In the genomic region with DNA sequence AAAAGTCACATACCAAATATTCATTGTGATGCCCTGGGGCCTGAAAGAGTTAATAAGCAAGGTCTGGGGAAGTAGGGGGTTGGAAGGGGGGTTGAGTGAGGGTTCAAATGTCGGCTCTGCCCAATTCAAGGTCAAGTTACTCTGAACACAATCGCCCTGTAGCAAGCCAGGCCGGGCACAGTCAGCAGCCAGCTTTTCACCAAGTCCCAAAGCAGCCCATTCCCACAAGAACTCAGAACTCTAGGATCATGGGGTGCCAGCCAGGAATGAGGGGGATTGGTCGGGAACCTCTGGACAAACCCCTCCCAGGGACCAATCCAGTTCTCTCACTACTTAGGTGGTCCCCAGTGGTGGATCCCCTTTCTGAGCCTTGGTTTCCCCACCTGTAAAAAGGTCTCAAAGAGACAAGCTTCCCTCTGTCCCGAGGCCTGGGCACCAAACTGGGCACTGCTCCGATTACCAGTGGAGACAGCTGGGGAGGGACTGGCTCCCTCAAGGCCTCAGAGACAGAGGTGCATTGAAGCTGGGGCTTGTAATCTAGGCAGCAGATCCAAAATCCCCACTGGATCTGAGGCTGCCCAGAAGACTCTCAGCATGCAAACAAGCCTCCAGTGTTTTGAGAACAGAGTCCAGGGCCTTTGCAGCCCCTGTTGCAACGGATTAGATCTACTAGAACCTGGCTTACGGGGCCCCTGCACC, we compare ENCODE assay signal across 10 mouse cellular contexts. TPM values are rescaled to one million over a fixed set of nuclear protein-coding genes. Genes with fewer than 3 reads are reported as not detected.
DNase-seq lines count a peak whose midpoint lies in the region; ATAC-seq and TF ChIP-seq lines count a peak whose summit lies in the region.
"Had no signal": no experiment of that assay in that cellular context is flagged by ENCODE, and none has a peak within 500 bp of the region (broad histone marks: within the 10 kb centered on the region; RNA-seq: fewer than 3 reads in every experiment).

No protein-coding gene starts in this region.

- intact Hi-C loops in gastrocnemius, adult 2 months (cut with DNase I), result no loop called here

- peak overlapping the region; percentile 97 for H3K27ac ChIP-seq in gastrocnemius, adult 2 months
- no peak overlapping the region for H3K27ac ChIP-seq in midbrain, embryonic 11.5 days (ENCODE audit: low read depth, low read length)
- H3K27ac ChIP-seq in midbrain, embryonic 13.5 days, result no peak overlapping the region
- H3K27ac ChIP-seq in stomach, embryonic 15.5 days, result peak overlapping the region; percentile 87
- H3K27ac ChIP-seq: midbrain, embryonic 12.5 days had no signal

- H3K27me3 ChIP-seq in midbrain, embryonic 11.5 days (ENCODE audit: control insufficient read depth, insufficient read depth, low read length), result peaks cover 4% of the 10 kb centered on the region
- peaks cover 10% of the 10 kb centered on the region for H3K27me3 ChIP-seq in midbrain, embryonic 13.5 days
- no peaks in the 10 kb centered on the region for H3K27me3 ChIP-seq in stomach, embryonic 15.5 days (replicated peaks)

- DNase-seq in gastrocnemius, adult 2 months, result peak; percentile 70
- no peak for DNase-seq in gastrocnemius, postnatal 4 days (ENCODE audit: low spot score in 2 of 2)
- peak; percentile 72 for DNase-seq in midbrain, embryonic 11.5 days (ENCODE audit: low spot score, missing footprints)
- DNase-seq in kidney, postnatal 14 days, result peak; percentile 52
- no peak for DNase-seq in thymus, postnatal 25 days
- DNase-seq in cerebellum, adult 11 months, result no peak
- DNase-seq: gastrocnemius, postnatal 10 days had no signal

- H3K4me1 ChIP-seq in midbrain, embryonic 11.5 days (ENCODE audit: control insufficient read depth, insufficient read depth, low read length), result peaks cover 6% of the 10 kb centered on the region
- H3K4me1 ChIP-seq in midbrain, embryonic 13.5 days (replicated peaks), result peaks cover 3% of the 10 kb centered on the region; the same call in 1 of the 2 replicates
- H3K4me1 ChIP-seq in stomach, embryonic 15.5 days, result peaks cover 67% of the 10 kb centered on the region

- no peak for ATAC-seq in midbrain, embryonic 11.5 days (ENCODE audit: low FRiP score)
- ATAC-seq in midbrain, embryonic 13.5 days, result no peak
- no peak for ATAC-seq in stomach, embryonic 15.5 days (ENCODE audit: insufficient read depth, low FRiP score, low read depth)

- H3K9ac ChIP-seq in midbrain, embryonic 11.5 days (ENCODE audit: low read length), result 0 out of 2 replicates have a peak overlapping the region, but pooled peaks have one; percentile 4
- no peak overlapping the region for H3K9ac ChIP-seq in midbrain, embryonic 13.5 days (replicated peaks)
- H3K9ac ChIP-seq in stomach, embryonic 15.5 days, result no peak overlapping the region
- H3K9ac ChIP-seq: midbrain, embryonic 12.5 days had no signal

- H3K36me3 ChIP-seq in midbrain, embryonic 11.5 days (ENCODE audit: control insufficient read depth, insufficient read depth, low read length), result no peaks in the 10 kb centered on the region
- no peaks in the 10 kb centered on the region for H3K36me3 ChIP-seq in midbrain, embryonic 13.5 days
- H3K36me3 ChIP-seq in stomach, embryonic 15.5 days, result no peaks in the 10 kb centered on the region
- H3K36me3 ChIP-seq: midbrain, embryonic 12.5 days had no signal

- no peak overlapping the region for H3K4me2 ChIP-seq in midbrain, embryonic 11.5 days
- H3K4me2 ChIP-seq in midbrain, embryonic 13.5 days (replicated peaks), result no peak overlapping the region
- H3K4me2 ChIP-seq in stomach, embryonic 15.5 days, result peak overlapping the region; percentile 73
- H3K4me2 ChIP-seq: midbrain, embryonic 12.5 days had no signal

- no peak for TF ChIP-seq CTCF in gastrocnemius, adult 2 months (IDR thresholded peaks at IDR 0.05)

- H3K4me3 ChIP-seq in gastrocnemius, adult 2 months, result peak overlapping the region; percentile 55
- H3K4me3 ChIP-seq in midbrain, embryonic 11.5 days (ENCODE audit: low read depth, low read length), result no peak overlapping the region
- no peak overlapping the region for H3K4me3 ChIP-seq in midbrain, embryonic 13.5 days (replicated peaks)
- no peak overlapping the region for H3K4me3 ChIP-seq in stomach, embryonic 15.5 days (replicated peaks)
- H3K4me3 ChIP-seq: midbrain, embryonic 12.5 days had no signal

- H3K9me3 ChIP-seq in midbrain, embryonic 11.5 days (ENCODE audit: control insufficient read depth, low read length), result no peaks in the 10 kb centered on the region
- H3K9me3 ChIP-seq in midbrain, embryonic 13.5 days, result no peaks in the 10 kb centered on the region
- H3K9me3 ChIP-seq in stomach, embryonic 15.5 days, result no peaks in the 10 kb centered on the region
- H3K9me3 ChIP-seq: midbrain, embryonic 12.5 days had no signal

- 19% methylated on average over 8 of the region's 8 CpGs for WGBS in midbrain, embryonic 11.5 days
- 13% methylated on average over 8 of the region's 8 CpGs for WGBS in midbrain, embryonic 13.5 days
- WGBS in stomach, embryonic 15.5 days, result 22% methylated on average over 8 of the region's 8 CpGs

RNA-seq across cellular contexts. Expression of a gene that starts 7.3 kb away (rescaled TPM):
- total RNA-seq in gastrocnemius, adult 2 months (2021), result 10 to 100 TPM; 39.8 to 95.4 TPM
- total RNA-seq in gastrocnemius, postnatal 4 days (2021), result 10 to 100 TPM; 58.1 to 60.1 TPM
- polyA plus RNA-seq in midbrain, embryonic 11.5 days (2014; fragmentation: Nextera tagmentation; extraction: Ambion mirVana), result 9.7 and 9.9 TPM in 2 replicates
- 6.5 and 7.3 TPM in 2 replicates for polyA plus RNA-seq in midbrain, embryonic 13.5 days (2015; fragmentation: Nextera tagmentation; extraction: Ambion mirVana)
- 132 and 135 TPM in 2 replicates for polyA plus RNA-seq in stomach, embryonic 15.5 days (2015; fragmentation: Nextera tagmentation; extraction: Ambion mirVana)

RNA-seq across cellular contexts. Expression of a gene that starts 20.4 kb away (rescaled TPM):
- 10 to 100 TPM; 21.7 to 24.7 TPM for total RNA-seq in gastrocnemius, adult 2 months (2021)
- total RNA-seq in gastrocnemius, postnatal 4 days (2021), result 10 to 100 TPM; 20.8 to 22.2 TPM
- 62.0 and 63.6 TPM in 2 replicates for polyA plus RNA-seq in midbrain, embryonic 11.5 days (2014; fragmentation: Nextera tagmentation; extraction: Ambion mirVana)
- polyA plus RNA-seq in midbrain, embryonic 13.5 days (2015; fragmentation: Nextera tagmentation; extraction: Ambion mirVana), result 77.6 and 81.1 TPM in 2 replicates
- polyA plus RNA-seq in stomach, embryonic 15.5 days (2015; fragmentation: Nextera tagmentation; extraction: Ambion mirVana), result 60.6 and 61.8 TPM in 2 replicates

RNA-seq across cellular contexts. Expression of a gene that starts 24.4 kb away (rescaled TPM):
- total RNA-seq in gastrocnemius, adult 2 months (2021), result 1 to 10 TPM; 7.6 to 9.4 TPM
- total RNA-seq in gastrocnemius, postnatal 4 days (2021), result 1 to 10 TPM in 1 of 2 experiments, under 1 TPM in 1; 0.96 to 1.9 TPM
- 4.7 and 5.0 TPM in 2 replicates for polyA plus RNA-seq in midbrain, embryonic 11.5 days (2014; fragmentation: Nextera tagmentation; extraction: Ambion mirVana)
- polyA plus RNA-seq in midbrain, embryonic 13.5 days (2015; fragmentation: Nextera tagmentation; extraction: Ambion mirVana), result 4.5 and 5.2 TPM in 2 replicates
- 17.9 and 18.1 TPM in 2 replicates for polyA plus RNA-seq in stomach, embryonic 15.5 days (2015; fragmentation: Nextera tagmentation; extraction: Ambion mirVana)

RNA-seq across cellular contexts. Expression of a gene that starts 31.4 kb away (rescaled TPM):
- 1 to 10 TPM in 1 of 2 experiments, under 1 TPM in 1; 0.56 to 1.7 TPM for total RNA-seq in gastrocnemius, adult 2 months (2021)
- 1 to 10 TPM; 5.5 to 6.0 TPM for total RNA-seq in gastrocnemius, postnatal 4 days (2021)
- 0.10 and 0.23 TPM in 2 replicates for polyA plus RNA-seq in midbrain, embryonic 11.5 days (2014; fragmentation: Nextera tagmentation; extraction: Ambion mirVana)
- polyA plus RNA-seq in midbrain, embryonic 13.5 days (2015; fragmentation: Nextera tagmentation; extraction: Ambion mirVana), result 0.26 and 0.39 TPM in 2 replicates
- polyA plus RNA-seq in stomach, embryonic 15.5 days (2015; fragmentation: Nextera tagmentation; extraction: Ambion mirVana), result 12.4 and 14.7 TPM in 2 replicates

RNA-seq across cellular contexts. Expression of a gene that starts 33.4 kb away (rescaled TPM):
- not detected for total RNA-seq in gastrocnemius, adult 2 months (2021)
- under 1 TPM; 0.13 to 0.15 TPM for total RNA-seq in gastrocnemius, postnatal 4 days (2021)
- polyA plus RNA-seq in midbrain, embryonic 11.5 days (2014; fragmentation: Nextera tagmentation; extraction: Ambion mirVana), result not detected in 2 replicates
- polyA plus RNA-seq in midbrain, embryonic 13.5 days (2015; fragmentation: Nextera tagmentation; extraction: Ambion mirVana), result not detected in 2 replicates
- polyA plus RNA-seq in stomach, embryonic 15.5 days (2015; fragmentation: Nextera tagmentation; extraction: Ambion mirVana), result 49.2 and 72.3 TPM in 2 replicates

Comparison
In these comparisons a context has a peak if more than half of its experiments do, and no peak if none do; other contexts are left out.
1. DNase-seq: peak in gastrocnemius, adult 2 months (single experiment), midbrain, embryonic 11.5 days (single experiment) and kidney, postnatal 14 days (single experiment); none in gastrocnemius, postnatal 4 days (0 of 2), thymus, postnatal 25 days (single experiment) and cerebellum, adult 11 months (single experiment).
2. H3K27ac ChIP-seq: peak in gastrocnemius, adult 2 months (single experiment) and stomach, embryonic 15.5 days (single experiment); none in midbrain, embryonic 11.5 days (single experiment) and midbrain, embryonic 13.5 days (single experiment).
3. RNA of a gene that starts 7.3 kb away (polyA plus RNA-seq): 132 to 135 TPM in stomach, embryonic 15.5 days; 9.7 to 9.9 TPM in midbrain, embryonic 11.5 days and 6.5 to 7.3 TPM in midbrain, embryonic 13.5 days; every median in the first group is over 10 times any median in the second.